10 mouse cellular contexts compared by ENCODE assay signal in genomic region chr17:35236996-35237395, GRCm38 (mm10). TPM values are rescaled to one million over a fixed set of nuclear protein-coding genes. Genes with fewer than 3 reads are reported as not detected.
DNase-seq lines count a peak whose midpoint lies in the region; ATAC-seq and TF ChIP-seq lines count a peak whose summit lies in the region.
"Had no signal": no experiment of that assay in that cellular context is flagged by ENCODE, and none has a peak within 500 bp of the region (broad histone marks: within the 10 kb centered on the region; RNA-seq: fewer than 3 reads in every experiment).

No protein-coding gene starts in this region.

- H3K4me1 ChIP-seq in E14TG2a.4 (replicated peaks; ENCODE audit: low read depth, low read length): peaks cover 52% of the 10 kb centered on the region
- peaks cover 54% of the 10 kb centered on the region for H3K4me1 ChIP-seq in forebrain, embryonic 10.5 days
- H3K4me1 ChIP-seq in limb, embryonic 14.5 days (ENCODE audit: control insufficient read depth, insufficient read depth, low read length): peaks cover 27% of the 10 kb centered on the region

- peak overlapping the region; percentile 91; the same call in 1 of the 2 replicates for H3K4me2 ChIP-seq in limb, embryonic 14.5 days (replicated peaks; ENCODE audit: low read depth, low read length, severe bottlenecking)

- H3K4me3 ChIP-seq in E14TG2a.4 (replicated peaks; ENCODE audit: low read length): 0 out of 2 replicates have a peak overlapping the region, but pooled peaks have one; percentile 85
- H3K4me3 ChIP-seq in forebrain, embryonic 10.5 days: peak overlapping the region; percentile 75
- no peak overlapping the region for H3K4me3 ChIP-seq in limb, embryonic 14.5 days (replicated peaks; ENCODE audit: low read length)

- H3K27me3 ChIP-seq in E14TG2a.4 (ENCODE audit: insufficient read depth, low read length): peaks cover 11% of the 10 kb centered on the region
- H3K27me3 ChIP-seq in forebrain, embryonic 10.5 days (ENCODE audit: poor library complexity, severe bottlenecking): no peaks in the 10 kb centered on the region
- H3K27me3 ChIP-seq in limb, embryonic 14.5 days (ENCODE audit: control insufficient read depth, insufficient read depth, low read length): no peaks in the 10 kb centered on the region

- ATAC-seq in limb, embryonic 14.5 days (ENCODE audit: low FRiP score, low read depth): no peak
- no peak for ATAC-seq in megakaryocyte-erythroid progenitor cell, adult 5-6 weeks (replicated peaks; ENCODE audit: low FRiP score, low TSS enrichment, poor library complexity, severe bottlenecking)

- TF ChIP-seq CTCF in E14TG2a.4 (conservative IDR thresholded peaks at IDR 0.05; ENCODE audit: low read length): no peak

- no peaks in the 10 kb centered on the region for H3K9me3 ChIP-seq in E14TG2a.4 (ENCODE audit: low read length)
- no peaks in the 10 kb centered on the region for H3K9me3 ChIP-seq in forebrain, embryonic 10.5 days
- no peaks in the 10 kb centered on the region for H3K9me3 ChIP-seq in limb, embryonic 14.5 days (ENCODE audit: control insufficient read depth, low read length)

- peak overlapping the region; percentile 98; the same call in 1 of the 2 replicates for H3K27ac ChIP-seq in forebrain, embryonic 10.5 days
- H3K27ac ChIP-seq in limb, embryonic 14.5 days (replicated peaks; ENCODE audit: low read depth, low read length): no peak overlapping the region

- intact Hi-C loops in heart, postnatal 36 days (cut with DNase I): loop anchor here (2.0 to 5.0 kb wide), 3 partner anchors 68 to 235 kb away; partner anchors contain the start of gene Vars

- 78% methylated on average over 9 of the region's 9 CpGs for WGBS in forebrain, embryonic 10.5 days
- 76% methylated on average over 9 of the region's 9 CpGs for WGBS in limb, embryonic 14.5 days

- TF ChIP-seq POLR2A in limb, embryonic 14.5 days (IDR thresholded peaks at IDR 0.05; ENCODE audit: borderline replicate concordance, extremely low read depth, insufficient read depth, insufficient read length): no peak

- H3K9ac ChIP-seq in limb, embryonic 14.5 days (ENCODE audit: low read depth, low read length, severe bottlenecking): no peak overlapping the region

- DNase-seq in heart, adult 11 months: peak; percentile 95
- DNase-seq in heart, postnatal 36 days: no peak
- no peak for DNase-seq in forebrain, embryonic 10.5 days (ENCODE audit: extremely low spot score, low spot score)
- DNase-seq in limb, embryonic 14.5 days (ENCODE audit: low spot score): no peak
- DNase-seq in gastrocnemius, adult 8-10 months (ENCODE audit: low spot score in 2 of 2): no peak
- DNase-seq in testis, postnatal 14 days (ENCODE audit: low spot score): no peak

- H3K36me3 ChIP-seq in E14TG2a.4 (ENCODE audit: insufficient read depth, low read length): peaks cover 17% of the 10 kb centered on the region
- H3K36me3 ChIP-seq in forebrain, embryonic 10.5 days (replicated peaks): peaks cover 17% of the 10 kb centered on the region
- peaks cover 11% of the 10 kb centered on the region; the same call in 1 of the 2 replicates for H3K36me3 ChIP-seq in limb, embryonic 14.5 days (ENCODE audit: control insufficient read depth, insufficient read depth, low read length)

RNA-seq across cellular contexts. Expression of gene Nfkbil1, which starts 1.4 kb away (rescaled TPM):
- 1 to 10 TPM; 8.0 to 8.5 TPM for total RNA-seq in heart, postnatal 36 days (2021)
- polyA plus RNA-seq in forebrain, embryonic 10.5 days (2016; fragmentation: Nextera tagmentation; extraction: Ambion mirVana): 10.0 and 11.5 TPM in 2 replicates
- polyA plus RNA-seq in limb, embryonic 14.5 days (2012; rRNA removed): 17.0 and 19.6 TPM in 2 replicates
- 4.9 and 5.9 TPM in 2 replicates for polyA plus RNA-seq in limb, embryonic 14.5 days (2014; fragmentation: Nextera tagmentation; extraction: Ambion mirVana)
- total RNA-seq in gastrocnemius, adult 8-10 months (2022): 1 to 10 TPM; 6.3 to 8.6 (median 8.0) TPM
- total RNA-seq in megakaryocyte-erythroid progenitor cell, adult 5-6 weeks (2014; fragmentation: Nextera tagmentation): 8.8 and 10.1 TPM in 2 replicates
- total RNA-seq in megakaryocyte-erythroid progenitor cell, adult 5-6 weeks (2017): 3.5 and 10.1 TPM in 2 replicates

RNA-seq across cellular contexts. Expression of gene Atp6v1g2, which starts 3.5 kb away (rescaled TPM):
- 1 to 10 TPM; 2.0 to 2.6 TPM for total RNA-seq in heart, postnatal 36 days (2021)
- polyA plus RNA-seq in forebrain, embryonic 10.5 days (2016; fragmentation: Nextera tagmentation; extraction: Ambion mirVana): 7.0 and 7.7 TPM in 2 replicates
- 11.2 and 12.0 TPM in 2 replicates for polyA plus RNA-seq in limb, embryonic 14.5 days (2012; rRNA removed)
- 3.6 and 4.9 TPM in 2 replicates for polyA plus RNA-seq in limb, embryonic 14.5 days (2014; fragmentation: Nextera tagmentation; extraction: Ambion mirVana)
- 1 to 10 TPM; 1.3 to 2.3 (median 1.9) TPM for total RNA-seq in gastrocnemius, adult 8-10 months (2022)
- total RNA-seq in megakaryocyte-erythroid progenitor cell, adult 5-6 weeks (2014; fragmentation: Nextera tagmentation): 4.5 and 8.0 TPM in 2 replicates
- total RNA-seq in megakaryocyte-erythroid progenitor cell, adult 5-6 weeks (2017): 0.99 and 2.2 TPM in 2 replicates

RNA-seq across cellular contexts. Expression of gene Ddx39b, which starts 4.5 kb away (rescaled TPM):
- total RNA-seq in heart, postnatal 36 days (2021): 10 to 100 TPM; 83.3 to 97.3 TPM
- 757 and 759 TPM in 2 replicates for polyA plus RNA-seq in forebrain, embryonic 10.5 days (2016; fragmentation: Nextera tagmentation; extraction: Ambion mirVana)
- polyA plus RNA-seq in limb, embryonic 14.5 days (2012; rRNA removed): 877 and 1,003 TPM in 2 replicates
- 416 and 445 TPM in 2 replicates for polyA plus RNA-seq in limb, embryonic 14.5 days (2014; fragmentation: Nextera tagmentation; extraction: Ambion mirVana)
- total RNA-seq in gastrocnemius, adult 8-10 months (2022): 10 to 100 TPM; 77.1 to 93.9 (median 81.7) TPM
- total RNA-seq in megakaryocyte-erythroid progenitor cell, adult 5-6 weeks (2014; fragmentation: Nextera tagmentation): 488 and 550 TPM in 2 replicates
- total RNA-seq in megakaryocyte-erythroid progenitor cell, adult 5-6 weeks (2017): 211 and 221 TPM in 2 replicates

RNA-seq across cellular contexts. Expression of gene Gm16181, which starts 16.4 kb away (rescaled TPM):
- total RNA-seq in heart, postnatal 36 days (2021): not detected
- 0.53 TPM in 1 of 2 replicates, not detected in the other for polyA plus RNA-seq in forebrain, embryonic 10.5 days (2016; fragmentation: Nextera tagmentation; extraction: Ambion mirVana)
- polyA plus RNA-seq in limb, embryonic 14.5 days (2012; rRNA removed): 0.26 TPM in 1 of 2 replicates, not detected in the other
- polyA plus RNA-seq in limb, embryonic 14.5 days (2014; fragmentation: Nextera tagmentation; extraction: Ambion mirVana): not detected in 2 replicates
- not detected for total RNA-seq in gastrocnemius, adult 8-10 months (2022)
- total RNA-seq in megakaryocyte-erythroid progenitor cell, adult 5-6 weeks (2014; fragmentation: Nextera tagmentation): not detected in 2 replicates
- not detected in 2 replicates for total RNA-seq in megakaryocyte-erythroid progenitor cell, adult 5-6 weeks (2017)
- total RNA-seq: layer of hippocampus, postnatal 36 days had no signal
- polyA plus RNA-seq: frontal cortex, adult 2 months had no signal

RNA-seq across cellular contexts. Expression of gene H2-D1, which starts 25.5 kb away (rescaled TPM):
- 100 to 1,000 TPM in 1 of 2 experiments, 10 to 100 TPM in 1; 87.6 to 133 TPM for total RNA-seq in heart, postnatal 36 days (2021)
- 57.8 and 58.6 TPM in 2 replicates for polyA plus RNA-seq in forebrain, embryonic 10.5 days (2016; fragmentation: Nextera tagmentation; extraction: Ambion mirVana)
- 26.0 and 27.2 TPM in 2 replicates for polyA plus RNA-seq in limb, embryonic 14.5 days (2012; rRNA removed)
- polyA plus RNA-seq in limb, embryonic 14.5 days (2014; fragmentation: Nextera tagmentation; extraction: Ambion mirVana): 49.3 and 53.9 TPM in 2 replicates
- 10 to 100 TPM; 31.3 to 52.9 (median 41.7) TPM for total RNA-seq in gastrocnemius, adult 8-10 months (2022)
- 237 and 344 TPM in 2 replicates for total RNA-seq in megakaryocyte-erythroid progenitor cell, adult 5-6 weeks (2014; fragmentation: Nextera tagmentation)
- 289 and 334 TPM in 2 replicates for total RNA-seq in megakaryocyte-erythroid progenitor cell, adult 5-6 weeks (2017)
